Mouse (Mus musculus) kidney, postnatal 36 days (tissue): ENCODE results near the gene Bace1.

Experiments
- DNase-seq, 2 experiments: peaks; one replicate each; pipeline ENCODE4 v3.0.0; 2021 to 2022; ENCODE audit warnings: mixed read lengths in 2 of 2

The Bace1 gene

GRCm38 (mm10) chr9:45838434-45839138 is at the start of gene Bace1:
Gene Bace1, plus strand, starts transcription at chr9:45838580.
- peak; percentile 90 for DNase-seq

GRCm38 (mm10) chr9:45791456-45792142 is 46.8 kb upstream of the Bace1 start:
- no peak for DNase-seq

GRCm38 (mm10) chr9:45792235-45792634 is 46.1 kb upstream of the Bace1 start:
- no peak for DNase-seq

- DNase-seq, result no peak
Measured at GRCm38 (mm10) chr9:45793697-45794096, 44.7 kb upstream of the Bace1 start.

GRCm38 (mm10) chr9:45795722-45796121 is 42.7 kb upstream of the Bace1 start:
- no peak for DNase-seq

- no peak for DNase-seq
Measured at GRCm38 (mm10) chr9:45797271-45797670, 41.1 kb upstream of the Bace1 start.

GRCm38 (mm10) chr9:45798467-45799164 is 39.8 kb upstream of the Bace1 start:
- DNase-seq, result peak; percentile 14 to 42

- DNase-seq, result no peak
Measured at GRCm38 (mm10) chr9:45799402-45799801, 39.0 kb upstream of the Bace1 start.

DNA sequence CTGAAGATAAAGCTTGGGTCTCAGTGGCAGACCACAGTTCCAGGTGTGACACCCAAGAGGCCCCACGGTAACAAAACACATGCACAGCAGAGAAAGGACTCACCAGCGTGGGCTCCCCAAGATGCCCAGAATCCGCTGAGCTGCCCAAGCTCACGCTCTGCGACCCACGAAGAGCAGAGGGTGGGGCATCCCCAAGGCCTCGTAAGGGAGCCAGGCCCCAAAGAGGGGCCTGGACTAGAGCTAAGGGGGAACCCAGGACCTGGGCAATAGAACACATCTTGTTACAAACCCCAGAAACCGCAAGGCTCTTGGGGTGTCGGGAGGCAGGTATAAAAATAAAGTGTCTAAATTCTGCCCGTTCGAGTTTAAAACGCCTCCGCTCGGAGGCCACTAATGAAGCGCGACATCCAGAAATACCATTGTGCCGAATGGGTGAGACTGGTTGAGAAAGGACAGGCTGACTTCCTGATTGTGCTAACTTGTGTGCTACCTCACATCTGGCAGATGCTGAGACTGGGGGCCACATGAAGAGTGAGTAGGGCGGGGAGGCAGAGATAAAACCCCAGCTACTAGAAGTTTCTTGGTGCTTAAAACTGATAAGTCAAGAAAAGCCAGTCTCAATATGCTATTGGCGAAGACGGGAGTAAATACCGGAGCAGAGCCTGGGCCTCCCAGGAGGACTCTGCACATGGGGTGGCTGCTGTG is 35.2 kb upstream of the Bace1 start:
- DNase-seq, result no peak

GRCm38 (mm10) chr9:45806847-45807246 is 31.5 kb upstream of the Bace1 start:
- DNase-seq, result peak; percentile 80 to 84

DNA sequence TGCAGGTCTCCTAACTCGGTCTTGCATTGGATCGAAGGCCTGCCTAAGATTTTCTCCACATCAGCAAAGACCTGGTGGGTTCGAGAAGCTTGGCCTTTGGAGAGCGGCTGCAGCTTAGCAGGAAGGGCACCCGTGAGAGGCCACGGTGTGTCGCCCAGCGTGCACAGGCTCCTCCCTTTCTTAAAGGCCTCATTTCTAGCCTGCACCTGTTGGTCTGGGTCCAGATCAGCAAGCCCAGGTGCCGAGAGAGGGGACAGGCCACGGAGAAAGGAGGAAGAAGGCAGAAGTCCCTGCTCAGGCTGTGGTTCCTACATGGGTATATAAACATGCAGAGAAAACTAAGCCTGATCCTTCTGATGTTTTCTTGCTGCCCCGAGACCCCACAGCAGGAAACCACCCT is 31.0 kb upstream of the Bace1 start:
- DNase-seq, result peak; percentile 25 to 36

GRCm38 (mm10) chr9:45807761-45808160 is 30.6 kb upstream of the Bace1 start:
- no peak for DNase-seq

DNA sequence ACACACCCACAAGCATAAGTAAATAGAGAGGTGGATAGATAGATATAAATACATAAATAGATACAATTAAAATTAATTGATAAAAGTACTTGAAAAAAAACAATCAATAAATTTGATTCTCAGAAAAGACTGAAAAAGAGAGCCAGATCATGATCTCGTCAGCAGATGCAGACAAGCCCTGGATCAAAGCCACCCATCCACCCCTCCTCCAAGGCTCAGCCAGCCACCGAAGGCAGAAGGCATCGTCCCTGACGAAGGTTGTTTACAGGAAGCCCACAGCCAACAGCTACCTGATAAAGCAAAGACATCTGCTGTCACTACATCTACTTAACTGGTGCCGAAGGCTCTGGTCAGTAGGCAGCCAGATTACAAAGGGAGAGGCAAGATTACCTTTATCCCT is 26.4 kb upstream of the Bace1 start:
- DNase-seq, result no peak

DNA sequence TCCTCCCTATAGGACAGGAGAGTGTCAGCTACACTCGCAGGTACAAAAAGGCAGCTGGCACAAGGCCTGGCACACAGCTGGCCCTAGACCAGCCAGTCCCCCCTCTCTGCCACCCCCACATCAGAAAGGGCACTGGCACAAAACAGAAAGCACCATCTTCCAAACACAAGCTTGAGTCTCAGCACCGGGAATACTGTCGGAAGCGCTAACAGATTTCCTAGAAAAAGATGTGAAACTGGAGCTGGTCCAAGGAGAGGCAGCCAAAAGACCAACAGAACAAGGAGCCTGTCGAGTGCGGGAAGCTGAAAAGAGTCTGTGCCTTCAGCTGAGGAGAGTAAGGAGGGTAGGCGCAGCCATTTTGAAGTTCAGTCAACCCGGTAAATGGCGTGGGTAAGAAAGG is 23.3 kb upstream of the Bace1 start:
- DNase-seq, result peak; percentile 10 to 58

DNA sequence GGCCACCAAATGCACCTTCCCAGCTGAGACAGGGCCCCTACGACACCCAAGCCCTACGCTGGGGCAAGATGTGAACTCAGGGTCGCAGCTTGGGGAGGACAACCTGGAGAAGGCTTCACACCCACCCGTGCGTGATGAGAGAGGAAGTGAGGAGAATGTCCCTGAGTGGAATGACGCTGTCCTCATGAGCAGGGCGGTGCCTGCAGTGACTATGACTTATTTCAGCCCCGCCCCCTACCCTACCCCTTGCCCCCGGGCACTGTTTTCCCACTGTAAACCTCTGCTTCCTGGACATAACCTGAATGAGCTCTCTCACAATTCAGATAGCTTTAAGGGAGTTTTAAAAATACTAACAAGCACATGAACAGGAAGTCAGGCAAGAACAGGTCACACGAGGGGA is 22.9 kb upstream of the Bace1 start:
- peak in 1 of 2 experiments; percentile 10 for DNase-seq

DNA sequence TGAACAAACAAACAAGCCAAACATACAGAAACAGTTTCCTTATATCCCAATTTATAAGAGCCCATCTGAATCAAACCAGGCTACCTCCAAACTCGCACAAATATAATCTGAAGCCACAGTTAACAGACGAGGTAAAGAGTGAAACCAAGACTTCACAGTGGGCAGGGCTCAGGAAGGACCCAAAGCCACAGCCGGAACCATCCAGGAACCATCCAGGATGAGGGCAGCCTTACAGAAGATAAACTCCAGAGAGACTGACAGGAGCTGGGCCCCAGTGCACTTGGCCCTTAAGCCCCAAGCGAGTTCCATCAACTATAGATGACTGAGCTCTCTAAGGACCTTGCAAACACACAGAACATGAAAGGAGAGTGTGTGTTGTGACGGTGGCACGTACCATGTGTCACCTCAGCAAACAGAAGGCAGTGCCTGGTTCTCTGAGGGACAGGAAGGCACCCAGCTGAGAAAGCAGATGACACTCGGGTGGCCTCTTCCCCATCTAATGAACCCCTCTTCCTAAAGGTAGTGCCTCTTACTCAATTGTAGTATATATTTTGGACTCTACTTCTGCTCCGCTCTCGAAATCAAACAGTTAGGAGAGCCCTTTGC is 19.9 kb upstream of the Bace1 start:
- no peak for DNase-seq

DNA sequence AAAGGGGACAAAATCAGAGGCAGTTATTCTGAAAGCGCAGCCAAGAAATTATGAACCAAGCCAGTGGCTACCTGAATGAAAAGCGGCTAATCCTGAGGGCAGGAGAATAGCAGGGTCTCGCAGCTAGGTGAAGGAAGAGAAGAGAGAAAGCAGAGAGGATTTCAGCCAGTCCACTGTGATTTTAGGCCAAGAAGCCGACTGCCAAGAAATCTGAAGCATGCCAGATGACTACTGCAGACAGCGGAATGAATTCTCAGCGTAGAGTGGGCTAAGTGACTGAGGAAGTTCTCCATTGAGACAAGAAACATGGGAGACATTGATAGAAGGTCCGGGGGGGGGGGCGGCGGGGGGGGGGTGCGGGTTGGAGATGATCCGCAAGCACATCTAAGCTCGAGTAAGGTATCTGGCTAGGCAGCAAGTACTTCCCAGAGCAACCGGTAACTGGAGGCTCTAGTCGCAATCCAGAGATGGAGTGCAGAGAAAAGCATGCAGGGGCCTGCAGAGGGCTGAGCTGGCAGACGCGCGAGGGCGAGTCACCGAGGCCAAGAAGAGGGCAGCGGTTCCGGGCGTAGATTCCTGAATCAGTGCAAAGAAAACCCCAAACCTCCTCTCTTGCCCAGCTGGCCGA is 10.6 kb upstream of the Bace1 start:
- peak; percentile 19 to 61 for DNase-seq

GRCm38 (mm10) chr9:45828291-45828963 is 10.0 kb upstream of the Bace1 start, which contains the start of gene Cep164:
Gene Cep164, minus strand, starts transcription at chr9:45828691.
- DNase-seq, result peak; percentile 91 to 95

DNA sequence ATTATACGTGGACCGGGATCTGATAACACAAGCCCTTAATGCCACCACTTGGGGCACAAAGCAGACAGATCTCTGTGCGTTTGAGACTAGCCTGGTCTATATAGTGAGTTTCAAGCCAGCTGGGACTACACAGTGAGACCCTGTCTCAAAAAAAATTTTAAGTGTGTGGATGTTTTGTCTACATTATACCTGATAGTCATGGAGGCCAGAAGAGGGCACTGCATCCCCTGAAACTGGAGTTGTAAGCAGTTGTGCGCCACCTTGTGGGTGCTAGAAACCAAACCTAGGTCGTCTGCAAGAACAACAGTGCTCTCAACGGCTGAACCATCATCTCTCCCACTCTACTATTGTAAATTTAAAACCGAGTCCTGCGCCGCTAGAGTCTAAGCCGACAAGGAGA is 9.3 kb upstream of the Bace1 start:
- DNase-seq, result peak; percentile 80 to 89

- DNase-seq, result no peak
Measured at GRCm38 (mm10) chr9:45832898-45833297, 5.5 kb upstream of the Bace1 start.

DNA sequence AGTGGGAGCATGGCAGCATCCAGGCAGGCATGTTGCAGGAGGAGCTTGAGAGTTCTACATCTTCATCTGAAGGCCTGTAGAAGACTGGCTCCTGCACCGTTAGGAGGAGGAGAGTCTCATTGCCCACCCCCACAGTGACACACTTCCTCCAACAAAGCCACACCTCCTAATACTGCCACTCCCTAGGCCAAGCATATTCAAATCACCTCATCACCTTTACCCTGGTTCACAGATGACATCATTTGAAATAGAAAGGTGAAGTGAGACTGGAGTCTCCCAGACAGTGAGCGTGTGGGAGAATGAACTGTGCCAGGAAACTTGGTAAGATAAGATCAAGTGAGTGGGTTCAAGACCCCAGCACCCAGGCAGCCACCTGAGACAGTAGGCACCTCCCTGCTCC is 4.9 kb upstream of the Bace1 start:
- DNase-seq, result no peak

DNA sequence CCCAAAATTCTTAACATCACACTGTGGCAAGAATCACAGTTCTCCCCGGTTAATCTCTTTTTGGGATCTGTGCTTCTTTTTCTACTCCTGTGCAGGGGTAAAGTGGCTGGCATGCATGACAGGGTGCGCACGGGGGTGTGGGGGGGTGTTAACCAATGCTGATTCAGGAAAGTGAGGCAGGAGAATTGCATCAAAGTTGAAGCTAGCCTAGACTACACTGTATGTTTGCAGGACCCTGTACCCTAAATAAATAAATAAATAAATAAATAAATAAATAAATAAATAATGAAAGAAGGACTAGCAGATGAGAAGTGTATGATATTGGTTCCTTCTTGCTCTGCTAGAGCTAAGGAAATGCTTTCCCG is 329 bp upstream of the Bace1 start:
- DNase-seq, result no peak
